Mouse (Mus musculus) duodenum, adult 2 months (tissue): ENCODE data around the gene Rbm45. TPM values are rescaled to one million over a fixed set of nuclear protein-coding genes. Genes with fewer than 3 reads are reported as not detected.

ENCODE experiments used
- polyA plus RNA-seq: library from polyadenylated mRNA; depleted of rRNA; stranded (reverse); fragments of >200 nt; gene quantifications from 2 replicates; pipeline ENCODE4 v1.2.3, GENCODE M21; 2012; ENCODE audit warnings: low replicate concordance; rRNA removed

Rbm45 gene
- 7.2 and 10.0 TPM in 2 replicates for polyA plus RNA-seq

GRCm38 (mm10) chr2:76369821-76370655, at the start of gene Rbm45:
Gene Rbm45 (plus strand): TSS chr2:76369984.

GRCm38 (mm10) chr2:76338215-76339156, 31.3 kb upstream of the Rbm45 start, which contains the start of gene Pde11a:
Gene Pde11a (minus strand): TSS chr2:76338774.

GRCm38 (mm10) chr2:76360226-76360625, 9.6 kb upstream of the Rbm45 start, which contains the start of gene Cyct:
Gene Cyct (minus strand): TSS chr2:76360450.

GRCm38 (mm10) chr2:76406151-76406936, 36.6 kb downstream of the Rbm45 start, which contains the start of gene Osbpl6:
Gene Osbpl6 (plus strand): TSS chr2:76406508.

Other genes with a start within 250 kb of the Rbm45 start
- 0.05 and 0.19 TPM in 2 replicates for gene Pde11a, start 31.2 kb upstream of the Rbm45 start, polyA plus RNA-seq
- gene Cyct, start 9.5 kb upstream of the Rbm45 start, polyA plus RNA-seq: not detected in 2 replicates
- gene Osbpl6, start 36.5 kb downstream of the Rbm45 start, polyA plus RNA-seq: 71.3 and 140 TPM in 2 replicates